Mouse (Mus musculus): ENCODE measurements around the gene Mettl13. TPM values are rescaled to one million over a fixed set of nuclear protein-coding genes. Genes with fewer than 3 reads are reported as not detected.

Gene Mettl13
- polyA plus RNA-seq, 1 experiment from 2014 or later: 6.7 TPM

DNA sequence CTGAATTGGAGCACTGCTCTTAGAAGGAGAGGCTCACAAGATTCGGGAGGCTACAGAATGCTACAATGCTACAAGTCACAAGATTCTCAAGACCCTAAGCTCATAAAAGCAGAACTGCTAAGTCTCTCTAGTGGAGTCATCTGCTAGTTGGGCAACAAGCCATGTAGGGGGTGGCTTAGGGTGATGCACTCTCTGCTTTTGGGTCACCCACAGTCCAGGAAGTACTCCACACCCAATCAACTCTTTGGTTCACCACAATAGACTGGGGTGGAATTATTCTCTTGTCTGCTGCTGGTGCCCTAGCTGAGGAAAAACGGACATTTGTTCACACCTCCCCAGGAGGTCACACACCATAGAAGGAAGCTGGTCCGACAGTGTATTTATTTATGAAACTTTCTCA, 16.6 kb upstream of the Mettl13 start:
- 40% methylated on average over 3 of the region's 3 CpGs for WGBS
- DNase-seq (ENCODE audit: low spot score) (peak; percentile 60), ATAC-seq (peak; percentile 86)
- Histone ChIP-seq H3K36me3 (ENCODE audit: insufficient read depth, low read length) (no peaks in the 10 kb centered on the region), H3K4me1 (ENCODE audit: insufficient read depth, low read depth, low read length) (no peaks in the 10 kb centered on the region), H3K9me3 (ENCODE audit: low read length) (no peaks in the 10 kb centered on the region), H3K4me2 (replicated peaks; ENCODE audit: low read depth, low read length) (no peak overlapping the region), H3K9ac (replicated peaks; ENCODE audit: low read depth) (no peak overlapping the region), H3K27ac (ENCODE audit: low read length) (no peak overlapping the region), H3K4me3 (ENCODE audit: low read depth, low read length) (no peak overlapping the region), H3K27me3 (replicated peaks; ENCODE audit: insufficient read depth, low read length) (no peaks in the 10 kb centered on the region)
- 0 out of 2 replicates have a peak, but pooled peaks have one; percentile 6 for TF ChIP-seq EP300 (IDR thresholded peaks at IDR 0.05)
- no peak for TF ChIP-seq CTCF (IDR thresholded peaks at IDR 0.05)

DNA sequence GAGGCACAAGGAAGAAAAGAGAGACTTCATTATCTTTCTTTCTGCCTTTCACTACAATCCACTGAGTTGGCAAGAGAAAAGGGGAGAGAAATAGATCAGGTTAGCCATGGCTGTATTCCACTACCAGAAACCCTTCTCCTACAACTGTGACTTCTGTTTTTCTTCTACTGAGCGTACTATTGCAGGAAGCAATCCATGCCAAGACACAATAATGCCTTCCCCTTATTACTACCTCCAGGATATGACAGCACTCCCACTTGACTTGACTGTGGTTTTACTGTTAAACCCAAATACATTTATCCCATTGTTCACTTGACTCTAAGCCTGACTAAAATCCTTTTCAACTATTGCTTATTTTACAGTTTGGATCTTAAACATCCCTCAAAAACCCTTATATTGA, 14.9 kb upstream of the Mettl13 start:
- no peak overlapping the region for H3K4me2 ChIP-seq (replicated peaks; ENCODE audit: low read depth, low read length)
- WGBS: 53% methylated on average over 1 of the region's 1 CpGs

DNA sequence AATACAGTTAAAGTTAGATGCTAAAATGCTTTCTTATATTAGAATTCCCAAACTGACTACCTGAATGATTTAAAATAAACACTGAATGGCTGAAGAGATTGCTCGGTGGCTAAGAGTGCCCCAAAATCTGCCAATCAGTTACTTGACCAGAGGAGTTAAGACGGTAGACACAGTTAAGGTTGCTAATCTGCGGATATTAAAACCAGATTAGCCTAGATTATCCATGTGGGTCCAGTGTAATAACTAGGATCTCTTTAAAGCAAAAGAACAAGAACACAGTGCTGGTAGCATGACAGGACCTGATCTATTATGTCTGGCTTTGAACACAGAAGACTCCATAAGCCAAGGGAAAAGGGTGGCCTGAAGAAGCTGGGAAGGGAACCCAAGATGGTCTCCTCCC, 5.8 kb upstream of the Mettl13 start:
- H3K9ac ChIP-seq (replicated peaks; ENCODE audit: low read depth): no peak overlapping the region
- H3K9me3 ChIP-seq (ENCODE audit: low read length): no peaks in the 10 kb centered on the region
- TF ChIP-seq EP300 (IDR thresholded peaks at IDR 0.05) (no peak), CTCF (IDR thresholded peaks at IDR 0.05) (no peak)
- no peaks in the 10 kb centered on the region; the same call in 1 of the 2 replicates for H3K4me1 ChIP-seq (ENCODE audit: insufficient read depth, low read depth, low read length)
- 77% methylated on average over 3 of the region's 3 CpGs for WGBS
- no peaks in the 10 kb centered on the region for H3K27me3 ChIP-seq (replicated peaks; ENCODE audit: insufficient read depth, low read length)
- ATAC-seq (no peak), DNase-seq (ENCODE audit: low spot score) (no peak)
- H3K4me3 ChIP-seq (ENCODE audit: low read depth, low read length): no peak overlapping the region
- no peaks in the 10 kb centered on the region for H3K36me3 ChIP-seq (ENCODE audit: insufficient read depth, low read length)
- no peak overlapping the region for H3K27ac ChIP-seq (ENCODE audit: low read length)
- no peak overlapping the region for H3K4me2 ChIP-seq (replicated peaks; ENCODE audit: low read depth, low read length)

More for the DNA sequence above, 14.9 kb upstream of the Mettl13 start:
- H3K9ac ChIP-seq (replicated peaks; ENCODE audit: low read depth): no peak overlapping the region
- no peaks in the 10 kb centered on the region for H3K36me3 ChIP-seq (ENCODE audit: insufficient read depth, low read length)
- no peaks in the 10 kb centered on the region for H3K9me3 ChIP-seq (ENCODE audit: low read length)
- DNase-seq (ENCODE audit: low spot score): no peak
- H3K4me1 ChIP-seq (ENCODE audit: insufficient read depth, low read depth, low read length): no peaks in the 10 kb centered on the region
- H3K4me3 ChIP-seq (ENCODE audit: low read depth, low read length): no peak overlapping the region
- ATAC-seq: no peak
- TF ChIP-seq EP300 (IDR thresholded peaks at IDR 0.05): no peak
- no peak for TF ChIP-seq CTCF (IDR thresholded peaks at IDR 0.05)
- no peaks in the 10 kb centered on the region for H3K27me3 ChIP-seq (replicated peaks; ENCODE audit: insufficient read depth, low read length)
- no peak overlapping the region for H3K27ac ChIP-seq (ENCODE audit: low read length)

DNA sequence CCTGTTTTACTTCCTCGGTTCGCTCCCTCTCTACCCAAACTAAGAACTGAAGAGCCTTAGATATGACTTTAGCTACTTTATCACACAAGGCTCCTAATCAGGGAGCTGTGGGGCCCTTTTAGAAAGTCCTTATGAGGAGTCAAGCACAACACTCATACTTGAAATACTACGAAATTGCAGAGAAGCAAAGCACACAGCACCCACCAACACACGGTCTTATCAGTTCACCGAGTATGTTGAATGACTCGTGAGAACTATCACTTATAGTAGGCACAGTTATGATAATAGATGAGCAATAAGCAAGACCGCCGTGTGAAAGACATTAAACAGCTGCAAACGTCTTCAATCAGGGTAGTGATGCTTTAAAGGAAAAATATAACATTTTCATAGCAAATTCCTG, 4.6 kb upstream of the Mettl13 start:
- Histone ChIP-seq H3K4me1 (ENCODE audit: insufficient read depth, low read depth, low read length) (no peaks in the 10 kb centered on the region; the same call in 1 of the 2 replicates), H3K27me3 (replicated peaks; ENCODE audit: insufficient read depth, low read length) (no peaks in the 10 kb centered on the region), H3K9me3 (ENCODE audit: low read length) (no peaks in the 10 kb centered on the region), H3K4me2 (replicated peaks; ENCODE audit: low read depth, low read length) (no peak overlapping the region), H3K36me3 (ENCODE audit: insufficient read depth, low read length) (no peaks in the 10 kb centered on the region), H3K27ac (ENCODE audit: low read length) (no peak overlapping the region), H3K4me3 (ENCODE audit: low read depth, low read length) (no peak overlapping the region), H3K9ac (replicated peaks; ENCODE audit: low read depth) (no peak overlapping the region)
- no peak for DNase-seq (ENCODE audit: low spot score)
- 50% methylated on average over 9 of the region's 9 CpGs for WGBS
- TF ChIP-seq EP300 (IDR thresholded peaks at IDR 0.05) (no peak), CTCF (IDR thresholded peaks at IDR 0.05) (no peak)
- no peak for ATAC-seq

DNA sequence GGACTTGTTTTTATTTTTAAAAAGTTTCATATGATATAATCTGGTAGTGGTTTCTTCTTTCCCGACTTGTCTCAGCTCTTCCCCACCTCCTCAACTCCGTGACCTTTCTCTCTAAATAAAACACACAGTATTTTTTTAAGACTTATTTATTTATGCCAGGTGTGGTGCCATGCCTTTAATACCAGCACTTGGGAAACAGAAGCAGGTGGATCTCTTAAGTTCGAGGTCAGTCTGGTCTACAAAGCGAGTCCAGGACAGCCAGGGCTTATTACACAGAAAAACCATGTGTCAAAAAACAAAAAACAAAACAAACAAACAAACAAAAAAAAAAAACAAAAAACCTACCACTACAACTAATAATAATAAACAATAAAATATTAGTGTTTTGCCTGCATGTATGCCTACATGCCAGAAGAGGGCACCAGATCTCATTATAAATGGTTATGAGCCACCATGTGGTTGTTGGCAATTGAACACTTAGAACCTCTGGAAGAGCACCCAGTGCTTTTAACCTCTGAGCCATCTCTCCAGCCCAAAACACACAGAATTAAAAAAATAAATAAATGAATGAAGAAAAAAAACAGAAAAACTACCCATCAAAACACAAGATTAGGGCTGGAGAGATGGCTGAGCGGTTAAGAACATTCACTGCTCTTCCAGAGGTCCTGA, 1.4 kb upstream of the Mettl13 start:
- Histone ChIP-seq H3K4me3 (ENCODE audit: low read depth, low read length) (no peak overlapping the region), H3K9me3 (ENCODE audit: low read length) (no peaks in the 10 kb centered on the region), H3K36me3 (ENCODE audit: insufficient read depth, low read length) (no peaks in the 10 kb centered on the region), H3K4me2 (replicated peaks; ENCODE audit: low read depth, low read length) (no peak overlapping the region), H3K27ac (ENCODE audit: low read length) (no peak overlapping the region), H3K27me3 (replicated peaks; ENCODE audit: insufficient read depth, low read length) (no peaks in the 10 kb centered on the region), H3K9ac (replicated peaks; ENCODE audit: low read depth) (no peak overlapping the region), H3K4me1 (ENCODE audit: insufficient read depth, low read depth, low read length) (peaks cover 2% of the 10 kb centered on the region; the same call in 1 of the 2 replicates)
- TF ChIP-seq EP300 (IDR thresholded peaks at IDR 0.05): 0 out of 2 replicates have a peak, but pooled peaks have one; percentile 8
- peak; percentile 83 for TF ChIP-seq CTCF (IDR thresholded peaks at IDR 0.05)
- 71% methylated on average over 5 of the region's 5 CpGs for WGBS
- ATAC-seq (no peak), DNase-seq (ENCODE audit: low spot score) (peak; percentile 81)

DNA sequence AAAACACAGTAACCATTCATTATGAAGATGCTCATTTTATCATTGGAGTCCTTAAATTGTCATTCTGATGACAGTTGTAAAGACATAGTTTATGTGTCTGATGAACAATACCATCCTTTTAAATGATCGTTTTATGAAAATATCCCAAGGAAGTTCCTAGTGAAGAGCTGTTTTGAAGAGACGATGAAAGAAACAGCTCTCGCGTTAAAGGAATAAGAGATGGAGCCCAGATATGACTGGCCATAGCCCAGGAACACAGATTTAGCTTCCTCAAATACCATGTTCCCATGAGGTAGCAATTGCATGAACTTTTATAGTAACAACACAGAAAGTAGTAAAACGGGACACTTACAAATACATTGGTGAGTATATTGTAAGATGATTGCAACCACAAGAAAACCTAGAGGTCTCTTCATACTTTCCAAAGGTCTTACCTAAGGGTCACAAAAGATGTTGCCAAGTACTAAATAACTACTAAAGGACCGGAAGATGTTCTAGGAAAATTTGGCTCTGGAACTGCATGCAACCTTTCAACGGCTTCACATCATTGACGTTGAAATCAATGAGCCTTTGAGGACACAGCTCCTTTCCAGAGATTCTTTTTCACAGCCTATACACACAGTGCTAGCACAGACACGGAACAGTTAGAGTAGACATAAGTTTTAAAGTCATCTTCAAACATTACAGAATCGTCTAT, 714 bp upstream of the Mettl13 start:
- no peak for TF ChIP-seq EP300 (IDR thresholded peaks at IDR 0.05)
- TF ChIP-seq CTCF (IDR thresholded peaks at IDR 0.05): no peak
- Histone ChIP-seq H3K9me3 (ENCODE audit: low read length) (no peaks in the 10 kb centered on the region), H3K4me1 (ENCODE audit: insufficient read depth, low read depth, low read length) (peaks cover 2% of the 10 kb centered on the region; the same call in 1 of the 2 replicates), H3K27me3 (replicated peaks; ENCODE audit: insufficient read depth, low read length) (no peaks in the 10 kb centered on the region), H3K4me3 (ENCODE audit: low read depth, low read length) (peak overlapping the region; percentile 66), H3K4me2 (replicated peaks; ENCODE audit: low read depth, low read length) (peak overlapping the region; percentile 88), H3K36me3 (ENCODE audit: insufficient read depth, low read length) (0 out of 2 replicates have a peak, but pooled peaks cover 2% of the 10 kb centered on the region), H3K9ac (replicated peaks; ENCODE audit: low read depth) (peak overlapping the region; percentile 66; the same call in 1 of the 2 replicates), H3K27ac (ENCODE audit: low read length) (no peak overlapping the region)
- 56% methylated on average over 10 of the region's 10 CpGs for WGBS
- ATAC-seq (no peak), DNase-seq (ENCODE audit: low spot score) (no peak)
